Mouse (Mus musculus): ENCODE measurements at regions not wholly inside any gene's neighbourhood (a gene's known extent, or its start where the extent isn't known, plus 50 kb on each side); places are given as distances from the start of the nearest gene placed in this dataset.

DNA sequence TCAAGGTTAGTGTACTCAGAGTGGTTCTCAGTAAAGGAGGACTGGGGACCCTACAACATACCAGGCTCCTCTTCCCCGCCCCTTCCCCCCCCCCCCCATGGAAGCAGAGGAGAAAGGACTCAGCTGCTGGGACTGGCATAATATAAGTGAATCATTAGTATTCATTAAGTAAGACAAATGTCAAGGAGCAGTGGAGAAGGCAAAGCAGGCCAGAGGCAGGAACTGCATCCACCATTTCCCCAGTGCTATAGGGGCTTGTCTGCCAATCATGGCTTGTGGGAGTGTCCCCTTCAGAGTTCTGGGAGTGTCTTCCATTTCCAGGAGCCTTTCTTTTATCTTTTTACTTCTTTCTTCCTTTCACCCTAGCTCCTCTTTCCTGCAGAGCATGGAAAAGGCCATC, 392.3 kb downstream of the Pdzph1 start:
- no peaks in the 10 kb centered on the region for H3K9me3 ChIP-seq
- no peak overlapping the region for H3K9ac ChIP-seq
- no peaks in the 10 kb centered on the region for H3K4me1 ChIP-seq
- ATAC-seq (ENCODE audit: low FRiP score, low read depth): 0 out of 2 replicates have a peak, but pooled peaks have one; percentile 29
- H3K27me3 ChIP-seq (replicated peaks): no peaks in the 10 kb centered on the region
- WGBS: 91% methylated on average over 1 of the region's 1 CpGs
- H3K4me3 ChIP-seq: no peak overlapping the region
- H3K4me2 ChIP-seq (replicated peaks): no peak overlapping the region
- H3K27ac ChIP-seq: no peak overlapping the region
- H3K36me3 ChIP-seq: no peaks in the 10 kb centered on the region

DNA sequence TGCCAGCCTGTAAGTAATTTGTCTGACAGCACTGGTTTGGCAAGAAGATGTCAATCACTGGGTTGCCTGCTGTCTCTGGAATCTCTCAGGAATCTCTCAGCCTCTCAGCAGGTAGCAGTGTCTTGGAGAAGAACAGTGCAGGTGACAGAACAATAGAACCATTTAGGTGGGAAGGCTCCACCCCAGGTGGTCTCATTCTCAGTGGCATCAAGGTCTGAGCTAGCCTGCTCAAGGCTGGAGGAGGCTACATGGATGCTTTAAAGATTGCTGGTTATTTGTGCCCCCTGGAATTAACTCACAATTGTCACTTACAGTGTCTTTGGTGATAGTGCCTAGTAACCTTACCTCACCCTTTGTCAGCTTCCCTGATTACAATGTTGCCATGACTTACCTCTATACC, 394.5 kb downstream of the Pdzph1 start:
- Histone ChIP-seq H3K36me3 (no peaks in the 10 kb centered on the region), H3K27me3 (replicated peaks) (no peaks in the 10 kb centered on the region), H3K9me3 (no peaks in the 10 kb centered on the region), H3K27ac (no peak overlapping the region), H3K9ac (no peak overlapping the region), H3K4me1 (no peaks in the 10 kb centered on the region), H3K4me3 (no peak overlapping the region), H3K4me2 (replicated peaks) (no peak overlapping the region)
- no peak for ATAC-seq (ENCODE audit: low FRiP score, low read depth)

DNA sequence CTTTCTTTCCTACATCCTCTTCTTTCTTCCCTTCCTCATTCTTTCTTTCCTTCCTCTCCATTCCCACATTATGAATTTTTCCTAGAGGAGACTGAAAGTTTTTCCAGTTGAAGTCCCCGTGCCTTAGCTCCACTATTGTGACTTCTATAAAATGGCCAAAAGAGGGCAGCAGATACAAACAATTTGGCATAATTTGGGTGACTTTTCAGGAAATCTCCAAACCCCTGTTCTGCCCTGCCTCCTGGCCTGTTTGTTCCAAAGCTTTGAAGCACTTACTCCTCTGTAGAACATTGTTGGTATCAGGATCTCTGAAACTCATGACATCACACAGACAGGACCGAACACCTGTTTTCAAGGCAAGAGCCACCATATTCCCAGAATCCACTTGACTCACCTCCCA, 403.2 kb downstream of the Pdzph1 start:
- H3K36me3 ChIP-seq: no peaks in the 10 kb centered on the region
- WGBS: 64% methylated on average over 2 of the region's 2 CpGs
- H3K27me3 ChIP-seq (replicated peaks): no peaks in the 10 kb centered on the region
- H3K9ac ChIP-seq: no peak overlapping the region
- H3K4me3 ChIP-seq: no peak overlapping the region
- ATAC-seq (ENCODE audit: low FRiP score, low read depth): 0 out of 2 replicates have a peak, but pooled peaks have one; percentile 29
- H3K27ac ChIP-seq: no peak overlapping the region
- no peaks in the 10 kb centered on the region for H3K9me3 ChIP-seq
- H3K4me1 ChIP-seq: no peaks in the 10 kb centered on the region
- H3K4me2 ChIP-seq (replicated peaks): no peak overlapping the region

DNA sequence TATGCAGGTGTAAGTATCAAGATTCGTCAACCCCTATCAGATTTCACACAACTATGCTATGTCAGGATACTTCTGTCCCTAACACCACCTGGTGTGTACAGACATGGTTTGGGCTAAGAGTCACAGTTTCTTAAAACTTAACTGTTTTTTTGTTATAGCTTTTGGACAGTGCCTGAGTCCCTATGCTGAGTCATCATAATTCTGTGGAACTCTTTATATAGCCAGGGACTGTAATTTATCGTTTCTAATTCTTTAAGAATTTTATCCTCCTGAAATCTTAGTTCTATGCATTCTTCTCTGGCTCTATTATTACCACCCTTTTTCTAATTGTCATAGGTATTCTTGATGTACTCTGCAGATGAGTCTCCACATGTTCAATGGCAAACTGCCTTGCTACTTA, 418.3 kb downstream of the Pdzph1 start:
- no peaks in the 10 kb centered on the region for H3K36me3 ChIP-seq
- no peaks in the 10 kb centered on the region for H3K4me1 ChIP-seq
- no peaks in the 10 kb centered on the region for H3K9me3 ChIP-seq
- H3K27me3 ChIP-seq (replicated peaks): no peaks in the 10 kb centered on the region
- no peak overlapping the region for H3K27ac ChIP-seq
- ATAC-seq (ENCODE audit: low FRiP score, low read depth): no peak
- no peak overlapping the region for H3K4me2 ChIP-seq (replicated peaks)
- H3K4me3 ChIP-seq: no peak overlapping the region
- H3K9ac ChIP-seq: no peak overlapping the region
- whole genome bisulfite sequencing: 90% methylated on average over 2 of the region's 2 CpGs

All from neural tube, embryonic 12.5 days (tissue).